Mouse (Mus musculus) inflammation-experienced regulatory T-cells, adult 6 months (primary cell): ENCODE measurements around the gene Cd19. TPM values are rescaled to one million over a fixed set of nuclear protein-coding genes. Genes with fewer than 3 reads are reported as not detected.

Experiments used
- ATAC-seq: one replicate; pipeline ENCODE4 v1.8.0; 2017
- polyA plus RNA-seq, 3 experiments: library from polyadenylated mRNA; unstranded; fragments of 100-300 nt; shearing (Covaris generic); gene quantifications; one replicate each; pipeline ENCODE4 v1.2.1; 2017

The Cd19 gene
- 1 to 10 TPM in 2 of 3 experiments, under 1 TPM in 1; 0.87 to 6.5 (median 6.0) TPM for polyA plus RNA-seq

- no peak for ATAC-seq
Measured at GRCm38 (mm10) chr7:126414725-126415124, at the start of gene Cd19. Gene Cd19, minus strand, starts transcription at chr7:126414889.

- no peak for ATAC-seq
Measured at GRCm38 (mm10) chr7:126464121-126464520, 49.4 kb upstream of the Cd19 start.

GRCm38 (mm10) chr7:126463547-126463946 lies 48.9 kb upstream of the Cd19 start:
- ATAC-seq, result no peak

GRCm38 (mm10) chr7:126463004-126463403 lies 48.3 kb upstream of the Cd19 start, which contains the start of gene Atp2a1:
Gene Atp2a1, minus strand, starts transcription at chr7:126463108.
- no peak for ATAC-seq

GRCm38 (mm10) chr7:126461626-126462025 lies 46.9 kb upstream of the Cd19 start:
- ATAC-seq, result no peak

- no peak for ATAC-seq
Measured at GRCm38 (mm10) chr7:126460623-126461399, 46.1 kb upstream of the Cd19 start.

- no peak for ATAC-seq
Measured at GRCm38 (mm10) chr7:126458844-126459618, 44.3 kb upstream of the Cd19 start.

- ATAC-seq, result no peak
Measured at GRCm38 (mm10) chr7:126458225-126458624, 43.5 kb upstream of the Cd19 start.

GRCm38 (mm10) chr7:126456382-126457266 lies 41.9 kb upstream of the Cd19 start:
- no peak for ATAC-seq

GRCm38 (mm10) chr7:126455242-126455641 lies 40.6 kb upstream of the Cd19 start:
- ATAC-seq, result no peak

- no peak for ATAC-seq
Measured at GRCm38 (mm10) chr7:126453861-126454260, 39.2 kb upstream of the Cd19 start.

GRCm38 (mm10) chr7:126452244-126452643 lies 37.6 kb upstream of the Cd19 start:
- no peak for ATAC-seq

- ATAC-seq, result no peak
Measured at GRCm38 (mm10) chr7:126450641-126451040, 36.0 kb upstream of the Cd19 start.

- ATAC-seq, result no peak
Measured at GRCm38 (mm10) chr7:126449991-126450390, 35.3 kb upstream of the Cd19 start.

GRCm38 (mm10) chr7:126448481-126448880 lies 33.8 kb upstream of the Cd19 start:
- ATAC-seq, result no peak

GRCm38 (mm10) chr7:126446217-126446616 lies 31.5 kb upstream of the Cd19 start:
- no peak for ATAC-seq

GRCm38 (mm10) chr7:126445104-126445815 lies 30.6 kb upstream of the Cd19 start:
- ATAC-seq, result no peak

- ATAC-seq, result no peak
Measured at GRCm38 (mm10) chr7:126444536-126444935, 29.8 kb upstream of the Cd19 start.

- ATAC-seq, result no peak
Measured at GRCm38 (mm10) chr7:126443997-126444396, 29.3 kb upstream of the Cd19 start.

- no peak for ATAC-seq
Measured at GRCm38 (mm10) chr7:126440134-126440533, 25.4 kb upstream of the Cd19 start.

- ATAC-seq, result no peak
Measured at GRCm38 (mm10) chr7:126436851-126437250, 22.2 kb upstream of the Cd19 start.

- ATAC-seq, result no peak
Measured at GRCm38 (mm10) chr7:126435801-126436200, 21.1 kb upstream of the Cd19 start.
